Mouse (Mus musculus) kidney, embryonic 14.5 days (tissue): ENCODE data around the gene Pdhb. TPM values are rescaled to one million over a fixed set of nuclear protein-coding genes. Genes with fewer than 3 reads are reported as not detected.
A peak's percentile ranks its signal among the peaks of the same experiment; 100 is the strongest.
"Not testable (repeated sequence)": the region's sequence is repeated elsewhere in the genome, so short reads cannot be mapped to it uniquely, and the experiment has no call there.

ENCODE experiments used
- ATAC-seq: fragments of 200-750 bp; cut with Nextera tagmentation; 2 replicates; pipeline ENCODE4 v1.8.0; 2017; ENCODE audit warnings: moderate number of reproducible peaks, mild to moderate bottlenecking, moderate TSS enrichment, moderate library complexity; ENCODE audit not compliant: low FRiP score, low TSS enrichment
- H3K27ac ChIP-seq: fragments of 300-500 bp; sonication (generic); 2 replicates; pipeline ENCODE4 v1.5.1; 2014; ENCODE audit warnings: low read depth, mild to moderate bottlenecking, low read length, moderate library complexity, mixed read lengths
- H3K27me3 ChIP-seq: fragments of 300-500 bp; sonication (generic); 2 replicates; pipeline ENCODE4 v1.6.1; 2014; ENCODE audit warnings: mild to moderate bottlenecking, low read length; ENCODE audit not compliant: control insufficient read depth, insufficient read depth
- H3K36me3 ChIP-seq: fragments of 300-500 bp; sonication (generic); 2 replicates; pipeline ENCODE4 v1.6.1; 2014; ENCODE audit warnings: low read length, mixed read lengths; ENCODE audit not compliant: control insufficient read depth, insufficient read depth
- H3K4me1 ChIP-seq: fragments of 300-500 bp; sonication (generic); 2 replicates; pipeline ENCODE4 v1.6.1; 2014; ENCODE audit warnings: low read length, mixed read lengths; ENCODE audit not compliant: control insufficient read depth, insufficient read depth
- H3K4me2 ChIP-seq: fragments of 300-500 bp; sonication (generic); replicated peaks from 2 replicates; pipeline ENCODE4 v1.6.1; 2014; ENCODE audit warnings: low read depth, mild to moderate bottlenecking, low read length
- H3K4me3 ChIP-seq: fragments of 300-500 bp; sonication (generic); 2 replicates; pipeline ENCODE4 v1.5.1; 2014; ENCODE audit warnings: mild to moderate bottlenecking, low read length
- H3K9ac ChIP-seq: fragments of 300-500 bp; sonication (generic); 2 replicates; pipeline ENCODE4 v1.6.1; 2014; ENCODE audit warnings: low read depth, mild to moderate bottlenecking, low read length, moderate library complexity
- H3K9me3 ChIP-seq: fragments of 300-500 bp; sonication (generic); 2 replicates; pipeline ENCODE4 v1.6.1; 2016; ENCODE audit warnings: low read length; ENCODE audit not compliant: control insufficient read depth
- WGBS: fragments of 180-500 bp; shearing (Covaris S2); extraction: QIAGEN DNeasy Blood & Tissue Kit; methylation state at CpG from one replicate; pipeline ENCODE4 v1.1.7; 2014; 5-methylcytosine and 5-hydroxymethylcytosine counted together
- polyA plus RNA-seq: library from polyadenylated mRNA; unstranded; fragments of >200 nt; fragmentation: Nextera tagmentation; extraction: Ambion mirVana; gene quantifications from 2 replicates; pipeline ENCODE4 v1.2.1, GENCODE M21; 2014

The Pdhb gene
- polyA plus RNA-seq, 1 experiment from 2014 or later: 247 TPM

DNA sequence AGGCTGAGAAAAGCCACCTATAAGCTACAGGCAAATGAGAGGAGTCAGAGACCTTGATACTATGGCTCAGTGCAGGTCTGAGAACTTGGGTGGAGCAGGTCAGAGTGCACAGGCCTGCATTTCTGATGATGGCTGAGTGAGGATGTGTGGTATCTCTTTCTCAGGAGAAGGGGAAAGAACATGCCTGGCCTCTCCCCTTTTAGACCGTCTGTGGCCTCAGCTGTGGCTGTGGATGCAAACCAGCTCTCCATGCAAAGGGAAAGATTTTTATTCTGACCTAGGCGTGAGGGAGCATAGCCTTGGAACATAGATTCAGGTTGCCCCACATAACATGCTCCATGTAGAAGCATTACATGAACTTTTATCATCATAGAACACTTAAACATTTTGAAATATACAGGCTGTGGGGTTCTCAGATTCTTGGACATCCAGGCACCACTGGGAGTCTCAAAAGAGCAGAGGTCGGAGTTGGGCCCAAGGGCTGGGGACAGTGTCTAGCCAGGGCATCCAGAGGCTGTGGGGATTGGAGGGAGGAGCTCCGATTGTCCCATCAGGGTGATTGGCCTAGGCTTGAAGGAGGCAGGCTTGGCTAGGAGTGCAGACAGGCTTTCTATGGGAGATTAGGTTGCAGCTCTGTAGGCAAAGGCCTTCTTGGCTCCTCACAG is 7.7 kb upstream of the Pdhb start:
- no peaks in the 10 kb centered on the region for H3K4me1 ChIP-seq
- no peak overlapping the region for H3K27ac ChIP-seq
- WGBS: 82% methylated on average over 4 of the region's 4 CpGs
- H3K27me3 ChIP-seq: no peaks in the 10 kb centered on the region
- H3K9ac ChIP-seq: no peak overlapping the region
- ATAC-seq: no peak
- H3K4me3 ChIP-seq: no peak overlapping the region
- H3K4me2 ChIP-seq: no peak overlapping the region
- no peaks in the 10 kb centered on the region for H3K36me3 ChIP-seq
- no peaks in the 10 kb centered on the region for H3K9me3 ChIP-seq

DNA sequence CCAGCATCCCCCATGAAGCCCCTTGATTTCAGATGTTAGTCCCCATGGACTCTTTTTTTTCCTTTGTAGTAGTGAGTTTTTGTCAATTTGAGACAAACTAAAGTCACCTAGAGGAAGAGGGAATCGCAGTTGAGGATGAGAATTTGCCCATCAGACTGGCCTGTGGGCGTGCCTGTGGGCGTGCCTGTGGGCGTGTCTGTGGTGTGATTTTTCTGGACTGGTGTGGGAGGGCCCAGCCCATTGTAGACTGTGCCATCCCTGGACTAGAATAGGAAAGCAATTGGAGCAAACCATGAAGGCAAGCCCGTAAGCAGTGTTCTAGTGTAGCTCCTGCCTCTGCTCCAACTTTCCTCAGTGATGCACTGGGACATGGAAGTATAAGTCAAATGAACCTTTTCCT is 3.4 kb upstream of the Pdhb start:
- Histone ChIP-seq H3K36me3 (no peaks in the 10 kb centered on the region), H3K4me2 (no peak overlapping the region), H3K27me3 (no peaks in the 10 kb centered on the region), H3K27ac (no peak overlapping the region), H3K9me3 (no peaks in the 10 kb centered on the region), H3K4me3 (no peak overlapping the region), H3K4me1 (peaks cover 8% of the 10 kb centered on the region), H3K9ac (no peak overlapping the region)
- ATAC-seq: no peak
- 53% methylated on average over 5 of the region's 5 CpGs for WGBS

DNA sequence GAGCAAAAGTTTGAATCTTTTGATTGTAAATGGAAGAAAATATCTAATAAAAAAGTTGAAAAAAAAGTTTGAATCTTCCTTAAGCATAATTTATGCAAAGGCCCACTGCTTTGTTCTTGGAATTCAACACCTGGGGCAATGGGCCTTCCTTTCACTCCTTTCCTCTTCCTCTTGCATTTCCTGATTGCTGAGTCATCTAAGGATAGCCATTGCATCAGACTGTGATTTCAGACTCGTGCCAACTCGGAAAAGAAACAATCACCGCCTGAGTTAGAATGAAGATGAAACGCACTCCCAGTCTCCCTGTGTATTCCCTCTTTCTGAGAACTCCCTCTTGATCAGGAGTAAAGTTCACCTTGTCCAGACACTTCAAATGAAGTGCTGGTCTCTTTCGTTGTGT is 1.8 kb upstream of the Pdhb start:
- Histone ChIP-seq H3K4me2 (no peak overlapping the region), H3K4me1 (peaks cover 8% of the 10 kb centered on the region), H3K4me3 (no peak overlapping the region), H3K27ac (no peak overlapping the region), H3K9ac (no peak overlapping the region), H3K9me3 (no peaks in the 10 kb centered on the region), H3K36me3 (peaks cover 9% of the 10 kb centered on the region), H3K27me3 (no peaks in the 10 kb centered on the region)
- ATAC-seq: no peak
- WGBS: 81% methylated on average over 5 of the region's 5 CpGs

DNA sequence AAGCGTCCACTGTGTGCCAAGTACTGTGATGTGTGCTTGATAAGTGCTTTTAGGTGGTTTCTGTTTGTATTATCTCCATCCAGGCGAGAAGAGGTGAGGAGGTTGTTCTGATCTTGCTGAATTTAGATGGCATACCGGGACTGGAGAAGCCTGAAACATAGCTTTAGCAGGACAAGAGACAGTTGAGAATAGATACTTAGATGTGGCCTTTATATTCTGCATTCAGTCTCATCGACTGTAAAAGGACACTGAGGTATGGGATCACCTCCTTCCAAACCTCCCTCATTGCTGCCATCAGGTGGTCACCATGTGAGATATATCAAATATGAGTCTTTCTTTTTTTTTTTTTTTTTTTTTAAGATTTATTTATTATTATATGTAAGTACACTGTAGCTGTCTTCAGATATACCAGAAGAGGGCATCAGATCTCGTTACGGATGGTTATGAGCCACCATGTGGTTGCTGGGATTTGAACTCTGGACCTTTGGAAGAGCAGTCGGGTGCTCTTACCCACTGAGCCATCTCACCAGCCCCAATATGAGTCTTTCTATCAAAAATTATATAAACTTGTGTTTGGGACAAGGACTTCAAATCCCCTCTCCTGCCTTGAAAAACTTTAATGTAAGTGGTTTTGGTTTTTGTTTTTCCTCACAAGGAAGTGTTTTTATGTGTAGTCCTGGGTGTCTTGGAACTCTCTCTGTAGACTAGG is 871 bp upstream of the Pdhb start:
- ATAC-seq: 0 out of 2 replicates have a peak, but pooled peaks have one; percentile 5
- Histone ChIP-seq H3K4me3 (peak overlapping the region; percentile 98), H3K4me2 (peak overlapping the region; percentile 52), H3K27ac (peak overlapping the region; percentile 60; the same call in 1 of the 2 replicates), H3K36me3 (peaks cover 19% of the 10 kb centered on the region), H3K9ac (peak overlapping the region; percentile 18; the same call in 1 of the 2 replicates)
- H3K9me3 ChIP-seq, H3K27me3 ChIP-seq, H3K4me1 ChIP-seq: not testable (repeated sequence)
- WGBS: 22% methylated on average over 5 of the region's 7 CpGs

DNA sequence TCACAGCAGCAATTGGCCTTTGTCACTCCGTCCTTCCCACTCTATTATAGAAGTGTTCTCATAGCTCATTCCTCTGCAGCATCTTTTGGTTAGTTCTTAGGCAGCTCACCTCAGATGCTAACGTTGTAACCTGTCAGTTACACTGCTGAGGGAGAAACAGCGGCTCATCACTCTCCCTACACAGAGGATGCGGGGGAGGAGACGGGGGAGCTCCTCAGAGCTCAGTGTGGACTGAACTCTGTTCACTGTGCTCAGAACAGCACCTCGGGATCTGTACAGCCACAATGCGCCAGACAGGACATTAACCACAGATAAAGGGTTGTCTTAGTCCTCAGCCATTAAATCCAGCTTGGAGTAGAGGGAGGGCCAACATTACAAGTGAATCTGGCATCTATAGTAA is 8.4 kb downstream of the Pdhb start:
- no peaks in the 10 kb centered on the region for H3K9me3 ChIP-seq
- H3K9ac ChIP-seq: no peak overlapping the region
- no peaks in the 10 kb centered on the region for H3K27me3 ChIP-seq
- no peak overlapping the region for H3K4me3 ChIP-seq
- WGBS: 60% methylated on average over 7 of the region's 7 CpGs
- H3K4me1 ChIP-seq: no peaks in the 10 kb centered on the region
- peaks cover 68% of the 10 kb centered on the region for H3K36me3 ChIP-seq
- H3K27ac ChIP-seq: no peak overlapping the region
- no peak overlapping the region for H3K4me2 ChIP-seq
- no peak for ATAC-seq

DNA sequence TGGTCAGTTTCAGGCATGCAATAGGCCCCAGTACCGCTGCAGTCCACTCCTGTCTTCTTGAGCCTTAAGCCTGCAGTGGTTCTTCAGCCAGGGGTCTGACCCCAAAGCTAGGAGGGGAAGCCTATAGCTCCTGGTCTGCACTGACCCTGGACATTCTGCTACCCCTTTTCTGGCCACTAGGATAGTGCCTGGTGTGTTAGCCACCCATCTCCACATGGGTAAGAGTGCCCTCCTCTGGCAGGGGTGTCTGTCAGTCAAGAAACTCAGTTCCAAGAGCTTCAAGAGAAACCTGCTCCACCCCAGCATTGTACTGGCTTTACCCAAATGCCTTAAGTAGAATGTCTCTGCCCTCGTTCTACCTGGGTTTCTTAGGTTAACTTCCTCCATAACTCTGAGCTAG is 11.0 kb downstream of the Pdhb start:
- no peak overlapping the region for H3K27ac ChIP-seq
- WGBS: 80% methylated on average over 2 of the region's 2 CpGs
- H3K9ac ChIP-seq: no peak overlapping the region
- H3K27me3 ChIP-seq: no peaks in the 10 kb centered on the region
- H3K4me1 ChIP-seq: no peaks in the 10 kb centered on the region
- H3K4me3 ChIP-seq: no peak overlapping the region
- H3K36me3 ChIP-seq: peaks cover 43% of the 10 kb centered on the region
- no peak for ATAC-seq
- no peaks in the 10 kb centered on the region for H3K9me3 ChIP-seq
- no peak overlapping the region for H3K4me2 ChIP-seq

DNA sequence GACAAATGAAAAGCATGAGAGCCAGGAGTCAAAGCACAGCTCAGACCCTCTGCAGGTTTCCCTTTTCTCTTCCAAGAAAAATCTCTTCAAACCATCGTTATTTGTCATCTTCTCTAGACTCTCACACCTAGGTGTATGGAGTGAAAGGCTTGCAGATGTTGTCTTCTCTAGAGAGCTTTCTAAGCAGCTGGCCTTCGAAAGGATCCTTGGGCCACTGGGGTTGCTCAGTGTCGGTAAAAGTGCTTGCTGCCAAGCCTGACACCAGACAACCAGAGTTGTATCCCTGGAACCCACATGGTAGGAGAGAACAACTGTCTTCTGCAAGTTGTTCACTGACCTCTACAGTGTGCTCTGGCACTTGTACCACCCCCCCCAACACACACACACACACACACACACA is 13.7 kb downstream of the Pdhb start:
- Histone ChIP-seq H3K9me3 (no peaks in the 10 kb centered on the region), H3K4me2 (no peak overlapping the region), H3K9ac (no peak overlapping the region), H3K4me1 (no peaks in the 10 kb centered on the region), H3K4me3 (no peak overlapping the region), H3K36me3 (peaks cover 21% of the 10 kb centered on the region), H3K27ac (no peak overlapping the region), H3K27me3 (no peaks in the 10 kb centered on the region)
- 84% methylated on average over 3 of the region's 3 CpGs for WGBS
- no peak for ATAC-seq

DNA sequence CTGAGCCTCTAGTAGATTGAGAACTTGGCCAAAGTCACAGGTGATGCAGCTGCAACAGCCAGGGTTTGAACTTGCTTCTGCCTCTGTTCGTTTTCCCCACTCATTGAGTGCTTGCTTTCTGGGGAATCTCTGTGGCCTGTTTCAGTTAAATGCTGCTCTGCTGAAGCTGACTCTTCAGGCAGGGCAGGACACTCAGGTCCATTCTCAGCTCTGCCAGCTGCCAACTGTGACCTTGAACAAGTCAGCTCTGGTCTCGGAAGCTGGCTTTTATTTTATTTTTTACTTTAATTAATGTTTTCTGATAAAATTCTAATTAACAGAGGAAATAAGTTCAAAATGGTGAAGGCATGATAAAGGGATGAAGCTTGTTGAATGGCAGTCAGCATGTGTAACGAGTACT is 14.1 kb downstream of the Pdhb start:
- no peak overlapping the region for H3K9ac ChIP-seq
- no peak overlapping the region for H3K27ac ChIP-seq
- no peak overlapping the region for H3K4me3 ChIP-seq
- no peaks in the 10 kb centered on the region for H3K4me1 ChIP-seq
- H3K4me2 ChIP-seq: no peak overlapping the region
- H3K9me3 ChIP-seq: no peaks in the 10 kb centered on the region
- no peak for ATAC-seq
- 88% methylated on average over 3 of the region's 3 CpGs for WGBS
- peaks cover 17% of the 10 kb centered on the region for H3K36me3 ChIP-seq
- H3K27me3 ChIP-seq: no peaks in the 10 kb centered on the region

DNA sequence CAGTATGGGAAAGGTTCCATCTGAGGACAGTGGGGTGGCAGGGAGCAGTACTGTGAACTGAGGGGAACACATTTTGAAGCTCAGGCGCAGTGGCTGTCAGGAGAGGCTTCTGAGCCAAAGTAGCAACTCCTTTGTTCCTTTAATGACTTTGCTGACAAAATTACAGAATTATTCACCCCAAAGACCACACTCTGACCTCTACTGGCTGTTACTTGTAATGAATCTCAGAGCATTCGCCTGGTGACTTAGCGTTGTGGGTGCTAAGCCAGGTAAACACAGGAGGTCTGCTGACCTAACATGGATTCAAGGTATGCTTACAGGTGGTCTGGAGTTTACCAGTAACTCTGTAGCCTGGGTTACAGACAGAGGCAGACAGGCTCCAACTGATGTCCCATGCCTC is 15.9 kb downstream of the Pdhb start:
- Histone ChIP-seq H3K4me3 (no peak overlapping the region), H3K27ac (no peak overlapping the region), H3K9ac (no peak overlapping the region), H3K36me3 (peaks cover 5% of the 10 kb centered on the region; the same call in 1 of the 2 replicates), H3K4me2 (no peak overlapping the region), H3K4me1 (no peaks in the 10 kb centered on the region), H3K9me3 (no peaks in the 10 kb centered on the region), H3K27me3 (no peaks in the 10 kb centered on the region)
- WGBS: 42% methylated on average over 3 of the region's 3 CpGs
- ATAC-seq: peak; percentile 12; the same call in 1 of the 2 replicates
